Mouse (Mus musculus) embryonic fibroblast, embryonic 13.5 days (primary cell): ENCODE measurements at regions not wholly inside any gene's neighbourhood (a gene's known extent, or its start where the extent isn't known, plus 50 kb on each side); places are given as distances from the start of the nearest gene placed in this dataset.

Experiments used
- CTCF ChIP-seq: IDR thresholded peaks from 2 replicates; pipeline ENCODE4 v1.5.1; 2011; ENCODE audit warnings: mild to moderate bottlenecking, control low read depth, low read length, moderate library complexity, borderline replicate concordance; ENCODE audit not compliant: insufficient read depth
- POLR2A ChIP-seq: IDR thresholded peaks from 2 replicates; pipeline ENCODE4 v1.6.1; 2011; ENCODE audit warnings: low read depth, mild to moderate bottlenecking, control low read depth, low read length, moderate library complexity

DNA sequence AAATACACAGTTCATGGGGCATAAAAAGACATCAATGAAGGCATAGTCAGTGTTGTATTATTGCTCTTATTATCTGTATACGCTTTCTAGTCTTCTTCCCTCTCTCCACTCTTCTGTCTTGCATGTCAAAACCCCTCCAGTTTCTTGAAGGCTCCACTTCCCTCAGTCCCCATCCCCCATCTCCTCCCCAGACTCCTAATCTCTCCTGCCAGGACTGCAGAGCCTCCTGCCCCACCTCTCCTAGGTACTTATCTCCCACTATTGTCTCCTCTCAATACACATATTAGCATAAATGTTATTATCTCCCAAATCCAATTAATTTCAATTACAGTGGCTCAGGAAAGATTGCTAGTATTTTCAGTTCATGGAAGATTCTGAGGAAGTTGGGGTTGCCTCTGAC lies 264.2 kb downstream of the Gm9195 start:
- TF ChIP-seq CTCF, result no peak
- TF ChIP-seq POLR2A, result no peak
